Mouse (Mus musculus) adrenal gland, adult (tissue): ENCODE measurements at regions not wholly inside any gene's neighbourhood (a gene's known extent, or its start where the extent isn't known, plus 50 kb on each side); places are given as distances from the start of the nearest gene placed in this dataset.

ENCODE experiments used
- DNase-seq, 2 experiments: peaks; one replicate each; pipeline ENCODE4 v3.0.0; 2022 to 2023; ENCODE audit warnings: low spot score in 1 of 2; ENCODE audit not compliant: inconsistent age in 2 of 2

DNA sequence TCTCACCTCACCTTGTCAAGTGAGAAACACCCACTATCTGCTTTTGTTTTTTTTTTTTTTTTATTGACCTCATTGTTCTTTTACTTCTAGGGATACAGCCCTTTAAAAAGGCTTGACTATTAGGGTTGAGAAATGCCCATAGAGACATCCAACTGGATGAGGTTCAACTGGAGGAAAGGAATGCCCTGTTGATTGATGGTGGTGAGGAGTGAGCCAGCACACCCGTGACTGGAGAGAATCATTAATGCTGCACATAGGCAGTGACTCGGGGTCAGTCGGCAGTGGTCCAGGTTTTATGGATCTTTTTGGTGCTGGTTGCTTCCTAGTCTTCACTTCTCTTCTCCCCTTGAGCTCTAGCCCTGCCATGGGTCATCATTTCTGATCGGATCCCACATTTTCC, 82.9 kb upstream of the Cryz start:
- peak in 1 of 2 experiments; percentile 37 for DNase-seq

DNA sequence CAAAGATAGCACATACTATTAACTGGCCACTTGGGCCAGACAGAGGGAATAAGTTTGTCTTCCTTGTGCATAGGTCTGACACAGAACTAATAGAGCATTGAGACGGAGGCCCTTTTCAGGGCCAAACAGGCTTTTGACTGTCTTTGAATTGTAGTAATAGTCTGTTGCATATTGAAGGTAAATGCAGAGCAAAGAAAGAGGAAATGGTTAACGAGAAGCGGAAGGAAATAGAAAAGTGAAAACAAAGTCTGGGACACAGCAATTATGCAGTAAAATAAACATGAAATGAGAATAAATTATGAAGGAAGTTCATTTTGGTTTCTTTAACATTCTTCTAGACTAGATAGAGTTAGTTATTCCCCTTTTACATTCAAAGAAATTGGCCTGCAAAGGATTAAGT, 86.4 kb upstream of the Cryz start:
- no peak for DNase-seq

DNA sequence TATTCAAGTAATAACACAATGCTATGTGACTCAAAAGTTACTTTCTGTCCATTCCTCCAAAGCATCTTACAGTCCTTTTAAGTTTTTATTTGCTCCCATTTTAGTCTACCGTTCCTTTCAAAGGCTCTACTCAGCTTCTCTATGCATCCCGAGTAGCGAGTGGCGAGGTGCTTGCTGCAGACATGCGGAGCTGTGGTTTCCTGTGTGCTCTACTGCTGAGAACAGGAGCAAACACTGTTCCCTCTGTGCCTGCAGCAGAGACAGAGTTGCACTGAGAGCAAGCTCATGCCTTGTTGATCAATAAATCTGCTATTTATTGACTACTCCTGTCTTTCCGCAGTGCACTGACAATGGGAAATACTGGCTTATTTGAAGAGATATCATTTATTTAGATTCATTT, 87.1 kb upstream of the Cryz start:
- no peak for DNase-seq

DNA sequence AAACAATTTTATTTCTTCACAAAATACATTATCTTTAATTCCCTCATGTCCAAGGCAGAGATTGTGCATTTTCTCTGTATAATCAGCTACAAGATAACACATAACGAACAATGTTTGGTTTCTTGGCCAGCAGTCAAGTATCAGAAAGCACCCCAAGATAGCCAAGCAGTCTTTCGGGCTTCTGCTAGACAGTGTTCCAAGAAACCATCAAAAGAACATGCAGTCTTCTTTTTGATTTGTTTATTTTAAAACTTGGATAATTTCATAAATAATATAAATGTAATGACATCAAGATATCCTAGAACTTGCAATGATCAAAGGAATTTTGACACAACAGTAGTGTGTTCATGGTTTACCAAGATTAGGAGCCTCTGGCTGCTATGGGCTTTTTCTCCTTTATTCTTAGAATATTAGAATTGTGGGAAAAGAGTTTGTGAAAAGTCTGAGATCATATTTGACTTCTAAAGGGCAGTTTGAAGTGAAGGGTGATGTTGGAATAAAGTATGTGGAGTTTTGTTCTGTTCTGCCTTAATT, 103.1 kb upstream of the Cryz start:
- no peak for DNase-seq

DNA sequence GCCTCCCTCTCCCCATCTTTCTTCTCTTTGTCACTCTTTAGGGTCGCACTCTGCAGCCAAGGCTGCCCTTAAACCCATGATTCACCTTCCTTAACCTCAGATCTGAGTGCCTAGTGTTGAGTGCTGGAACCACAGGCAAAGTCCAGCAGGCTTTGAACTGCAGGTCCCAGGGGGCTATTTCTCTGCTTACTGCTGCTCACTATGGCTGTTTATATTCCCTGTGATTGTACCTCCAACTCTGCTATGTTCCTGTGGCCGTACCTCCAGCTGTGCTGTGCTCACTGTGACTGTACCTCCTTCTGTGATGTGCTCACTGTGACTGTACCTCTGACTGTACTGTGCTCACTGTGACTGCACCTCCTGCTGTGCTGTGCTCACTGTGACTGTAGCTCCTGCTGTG, 124.1 kb upstream of the Cryz start:
- no peak for DNase-seq

DNA sequence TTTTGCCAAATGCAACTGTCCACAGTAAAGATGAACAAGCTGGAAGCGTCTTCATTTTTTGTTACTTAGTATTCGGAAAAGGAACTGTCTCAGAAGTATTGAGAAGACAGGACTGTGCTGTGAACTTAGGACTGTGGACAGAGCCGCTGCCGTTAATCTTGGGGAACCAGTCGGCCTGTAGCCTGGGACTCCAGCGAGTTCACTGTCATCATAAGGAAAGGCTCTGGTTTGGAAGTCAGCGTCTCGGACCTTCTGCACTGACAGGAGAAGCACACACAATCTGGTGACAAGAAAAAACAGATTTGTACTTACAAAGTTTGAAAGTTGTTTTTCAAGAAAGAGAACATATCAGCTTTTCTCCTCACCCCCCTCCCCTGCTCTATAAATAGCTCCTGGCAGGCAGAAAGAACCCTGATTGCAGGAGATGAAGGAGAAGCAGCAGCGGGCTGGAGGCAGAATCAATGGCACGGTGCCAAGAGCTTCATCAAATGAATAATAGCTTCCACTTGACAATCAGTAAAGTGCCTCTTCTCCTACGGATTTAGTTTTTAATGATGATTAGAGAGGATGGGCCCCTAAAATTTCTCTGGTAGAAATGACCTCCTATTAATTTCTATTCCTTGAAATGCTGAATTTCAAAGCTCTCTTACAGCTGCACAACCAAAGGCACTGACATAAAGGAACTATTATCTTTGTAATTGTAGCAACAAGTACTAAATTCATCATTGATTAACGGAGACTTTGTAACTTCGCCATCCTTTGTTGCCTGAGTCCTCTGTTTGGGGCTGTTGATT, 128.7 kb upstream of the Cryz start:
- peak; percentile 13 to 75 for DNase-seq

DNA sequence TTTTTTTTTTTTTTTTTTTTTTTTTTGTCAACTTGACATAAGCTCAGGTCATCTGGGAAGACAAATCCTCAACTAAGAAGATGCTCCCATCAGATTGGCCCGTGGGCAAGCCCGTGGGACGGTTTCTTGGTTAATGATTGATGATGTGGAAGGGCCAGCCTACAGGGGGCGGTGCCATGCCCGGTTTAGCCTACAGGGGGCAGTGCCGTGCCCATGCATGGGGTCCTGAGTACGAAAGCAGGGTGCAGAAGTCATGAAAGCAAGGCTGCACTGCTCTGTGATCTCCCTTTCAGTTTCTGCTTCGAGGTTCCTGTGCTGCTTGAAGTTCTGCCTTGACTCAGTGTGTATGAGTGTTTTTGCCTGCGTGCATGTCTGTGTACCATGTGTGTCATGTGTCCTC, 127.7 kb upstream of the Lhx8 start:
- DNase-seq = no peak

DNA sequence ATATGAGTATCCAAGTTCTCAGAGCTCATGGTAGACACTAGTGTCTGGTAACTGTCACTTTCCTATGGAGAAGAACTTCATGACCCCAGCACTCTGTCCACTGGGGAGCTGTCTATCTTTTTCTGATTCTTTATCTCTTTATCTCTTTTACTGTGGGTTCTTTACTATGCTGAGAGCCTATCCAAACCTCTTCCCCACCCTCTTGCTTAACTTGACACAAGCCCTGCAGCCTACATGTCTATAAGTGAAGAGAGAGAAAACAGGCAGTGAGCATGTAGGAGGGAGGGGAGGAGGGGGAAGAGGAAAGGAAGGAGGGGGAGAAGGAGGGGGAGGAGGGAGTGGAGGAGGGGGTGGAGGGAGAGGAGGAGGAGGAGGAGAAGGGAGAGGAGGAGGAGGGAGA, 122.6 kb upstream of the Lhx8 start:
- DNase-seq = no peak

DNA sequence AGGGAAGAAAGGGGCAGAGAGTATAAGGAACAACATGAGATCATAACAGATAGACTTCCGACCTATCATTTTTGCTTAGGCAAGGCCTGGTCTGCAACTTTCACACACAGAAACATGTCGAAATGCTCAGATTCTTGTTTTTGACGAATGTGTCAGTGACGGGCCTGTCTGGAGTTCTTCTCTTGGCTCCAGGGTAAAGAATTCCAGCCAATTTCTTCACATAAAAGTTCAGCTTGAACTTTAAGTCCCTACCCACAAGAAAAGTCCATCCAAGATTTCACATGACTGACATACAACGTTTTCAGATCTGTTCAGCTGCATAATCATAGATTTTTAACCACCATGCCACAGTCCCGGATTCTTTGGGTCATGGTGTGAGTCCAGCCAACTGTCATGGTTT, 122.1 kb upstream of the Lhx8 start:
- peak in 1 of 2 experiments; percentile 29 for DNase-seq

DNA sequence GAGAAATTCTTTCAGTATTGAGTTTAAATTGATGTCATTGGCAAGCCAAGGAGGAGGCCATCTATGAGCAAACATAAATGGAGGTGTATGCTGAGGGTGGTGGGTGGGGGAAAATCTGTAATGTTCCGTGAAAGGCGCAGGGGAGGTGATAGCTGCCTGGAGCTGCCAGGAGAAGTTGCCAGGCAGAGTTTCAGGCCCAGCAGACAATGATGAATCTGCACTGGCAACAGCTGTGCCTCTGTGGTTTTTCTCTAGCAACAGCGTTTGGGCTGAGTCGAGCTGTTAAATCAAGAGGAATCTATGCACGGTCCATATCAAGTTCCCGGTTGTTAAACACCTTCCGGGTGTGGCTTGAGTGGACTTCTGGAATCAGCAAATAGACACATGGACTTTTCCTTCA, 120.7 kb upstream of the Lhx8 start:
- no peak for DNase-seq

DNA sequence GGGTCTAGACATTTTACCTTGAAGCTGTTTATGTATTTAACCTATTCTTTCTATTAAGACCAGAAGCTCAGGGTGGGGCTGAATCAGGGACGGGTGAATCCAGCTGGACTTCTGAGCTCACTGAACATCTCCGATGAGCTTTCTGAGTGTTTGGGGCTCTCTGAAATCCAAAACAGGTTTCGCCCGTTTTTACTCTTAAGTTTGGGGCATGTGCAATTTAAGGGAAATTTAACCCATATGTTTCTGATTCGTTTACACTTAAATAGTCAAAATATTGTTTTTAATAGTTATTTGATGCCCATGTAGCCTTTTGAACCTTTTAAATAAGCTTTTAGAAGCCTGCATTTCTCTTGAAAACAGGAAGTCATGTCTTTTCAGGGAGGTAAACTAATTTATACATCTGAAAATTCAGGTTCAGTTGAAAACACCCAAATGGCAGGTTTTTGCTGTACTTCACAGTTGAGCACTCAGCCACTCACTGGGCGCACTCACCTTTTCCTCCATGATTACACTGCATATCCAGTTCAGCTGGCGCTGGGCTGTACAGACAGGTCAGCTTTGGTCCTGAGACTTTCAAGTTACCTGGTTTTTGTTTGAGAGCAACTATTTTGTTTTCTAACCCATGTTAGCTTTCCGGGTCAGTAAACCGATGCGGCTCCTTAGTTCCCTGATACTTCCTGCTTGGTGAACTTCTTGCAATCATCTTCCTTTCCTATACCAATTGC, 113.1 kb upstream of the Lhx8 start:
- no peak for DNase-seq

DNA sequence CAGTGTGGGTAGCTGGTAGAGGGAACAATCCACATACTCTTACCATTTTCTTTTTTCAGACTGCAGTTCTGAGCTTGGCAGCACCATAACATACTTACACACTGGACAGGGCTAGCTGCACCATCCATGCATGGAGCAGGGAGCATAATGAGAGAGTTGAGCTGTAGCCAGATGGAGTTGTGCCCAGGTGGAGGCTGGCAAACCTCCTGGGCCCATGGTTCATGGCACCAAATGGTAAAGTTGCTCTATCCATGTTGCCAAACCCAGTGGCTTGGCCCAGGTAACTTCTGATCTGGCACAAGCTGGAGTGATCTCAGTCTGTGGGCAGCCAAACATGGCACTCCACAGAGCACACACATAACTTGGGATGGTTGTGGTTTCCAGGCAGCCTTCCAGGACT, 111.0 kb upstream of the Lhx8 start:
- DNase-seq = peak in 1 of 2 experiments; percentile 58

DNA sequence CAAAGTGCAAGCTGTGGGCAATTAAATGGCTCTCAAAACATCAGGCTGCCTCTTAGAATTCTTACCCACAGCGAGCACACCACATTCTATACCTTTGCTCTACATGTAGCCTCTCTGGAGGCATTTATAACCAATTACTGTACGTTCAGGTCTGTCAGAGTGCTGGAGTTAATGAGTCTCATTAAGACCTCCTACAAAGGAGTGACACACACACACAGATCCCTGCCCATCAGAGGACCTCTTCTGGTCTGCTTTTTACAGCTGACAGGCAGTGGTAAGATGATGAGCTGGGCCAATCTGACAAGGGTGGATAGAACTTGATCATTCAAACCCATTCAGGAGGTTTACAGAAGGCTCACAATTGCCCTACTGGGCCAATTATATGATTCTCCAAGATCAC, 110.4 kb upstream of the Lhx8 start:
- DNase-seq = no peak

DNA sequence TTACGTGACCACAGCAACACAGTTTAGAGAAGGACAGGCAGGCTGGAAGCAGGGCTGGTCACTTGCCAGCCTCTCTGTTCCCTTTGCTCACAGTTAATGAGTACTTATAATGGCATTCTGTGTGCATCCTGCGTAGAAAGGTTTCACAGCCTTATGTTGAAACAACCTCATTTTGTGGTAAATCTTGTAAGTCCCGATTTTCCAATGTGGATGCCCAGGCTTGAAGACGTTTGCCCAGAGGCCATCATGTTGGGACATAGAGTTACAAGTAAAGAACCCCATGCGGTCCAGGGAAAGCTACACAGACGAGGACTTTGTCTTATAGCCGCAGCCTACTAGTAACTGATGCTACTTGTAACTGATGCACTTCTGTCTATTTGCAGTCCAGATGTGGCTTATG, 100.4 kb upstream of the Lhx8 start:
- no peak for DNase-seq

DNA sequence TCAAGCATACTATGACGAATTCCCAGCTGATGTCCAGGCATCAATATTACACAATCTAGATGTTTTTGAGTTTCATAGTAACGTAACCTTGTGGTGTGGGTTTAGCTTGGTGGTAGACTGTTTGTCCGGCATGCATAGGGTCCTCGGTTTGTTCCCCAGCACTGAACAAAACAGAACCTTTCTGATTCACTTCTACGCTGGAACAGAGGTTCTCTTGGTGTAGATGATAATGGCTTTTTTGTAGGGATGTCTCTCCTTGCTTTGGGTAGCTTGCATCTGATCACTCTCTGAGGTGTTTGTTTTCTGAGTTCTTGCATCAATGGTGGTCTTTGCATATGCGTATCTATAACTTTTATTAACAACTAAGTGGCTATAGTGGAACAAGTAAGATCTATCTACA, 99.2 kb upstream of the Lhx8 start:
- no peak for DNase-seq

DNA sequence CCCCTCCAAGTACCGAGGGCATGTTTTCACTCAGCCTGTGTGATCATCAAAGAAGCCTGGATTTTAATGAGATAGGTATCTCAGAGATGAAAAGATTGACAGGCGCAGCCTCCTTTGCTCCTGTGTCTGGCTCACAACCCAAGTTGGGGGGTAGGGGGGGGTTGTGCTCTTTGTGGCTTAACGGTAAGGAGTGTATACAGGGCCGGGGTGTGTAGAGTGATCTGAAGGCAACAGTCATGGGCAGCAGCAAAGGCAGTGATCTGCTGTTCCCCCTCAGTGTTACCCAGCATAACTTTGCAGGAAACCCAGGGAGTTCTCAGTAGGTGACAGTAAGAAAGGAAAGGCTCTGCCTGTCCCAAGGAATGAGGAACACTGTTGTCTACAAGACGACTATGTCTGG, 94.1 kb upstream of the Lhx8 start:
- DNase-seq = no peak

DNA sequence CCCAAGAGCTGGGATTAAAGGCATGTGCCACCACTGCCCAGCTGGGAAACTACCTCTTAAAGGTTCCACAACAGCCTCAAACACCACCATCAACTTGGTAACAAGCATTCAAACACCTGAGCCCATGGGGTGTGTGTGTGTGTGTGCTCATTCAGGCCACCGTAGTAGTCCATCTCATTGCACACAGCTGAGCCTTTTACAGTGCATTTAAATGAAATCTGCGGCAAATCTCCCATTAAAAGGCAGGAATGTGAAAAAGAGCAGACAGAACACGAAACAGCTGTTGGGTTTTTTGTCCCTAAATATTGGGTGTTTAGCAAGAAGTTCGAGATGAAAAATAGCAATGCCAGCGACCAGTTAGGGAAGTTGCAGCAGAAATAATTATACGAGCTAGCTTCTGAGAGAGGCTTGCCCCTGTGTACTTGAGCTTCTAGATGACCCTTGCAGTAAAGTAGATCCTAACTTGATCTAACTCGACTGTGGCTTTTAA, 91.0 kb upstream of the Lhx8 start:
- no peak for DNase-seq

DNA sequence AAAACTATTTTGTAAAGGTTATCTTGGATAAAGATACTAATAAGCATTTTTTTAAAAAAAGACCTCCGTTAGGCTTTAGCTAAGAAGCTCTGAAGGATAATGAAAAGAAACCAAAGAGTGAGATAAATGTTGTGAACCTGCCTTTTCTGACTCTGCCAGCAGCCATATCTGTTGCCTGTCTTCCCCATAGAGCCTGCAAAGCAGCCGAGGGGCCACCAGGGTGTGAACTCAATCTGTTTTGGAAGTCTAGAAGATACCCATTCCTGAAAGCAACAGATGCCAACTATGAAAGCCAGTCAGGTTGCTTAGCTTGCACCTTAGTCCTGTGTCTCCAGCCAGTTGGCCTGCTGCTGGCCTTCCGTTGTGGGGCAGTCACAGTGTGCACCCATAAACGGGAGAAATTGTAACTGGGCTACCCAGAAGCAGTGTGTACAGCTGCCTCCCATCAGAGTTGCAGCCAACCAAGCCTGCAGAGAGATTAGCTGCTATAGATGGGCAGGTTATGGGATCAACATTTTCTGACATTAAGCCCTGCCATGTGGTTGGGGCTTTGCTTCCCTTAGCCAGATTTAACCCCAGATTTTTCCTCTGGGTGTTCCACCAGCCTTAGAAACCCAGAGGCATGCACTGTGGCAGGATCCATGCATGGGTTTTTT, 87.8 kb upstream of the Lhx8 start:
- no peak for DNase-seq

DNA sequence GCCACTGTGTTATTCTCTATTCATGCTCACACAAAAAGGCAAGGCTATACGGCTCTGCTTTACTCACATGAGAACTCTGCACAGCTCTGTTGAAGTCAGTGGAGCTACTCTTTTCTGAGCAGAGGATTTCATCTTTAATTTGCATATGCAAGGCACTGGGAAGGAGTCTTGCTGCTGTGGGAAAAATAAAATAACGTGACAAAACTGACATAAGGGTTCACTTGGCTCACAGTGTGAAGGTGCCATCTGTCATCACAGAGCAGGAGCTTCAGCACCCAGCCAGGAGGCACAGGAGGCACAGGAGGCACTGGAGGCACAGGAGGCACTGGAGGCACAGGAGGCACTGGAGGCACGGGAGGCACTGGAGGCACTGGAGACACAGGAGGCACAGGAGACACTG, 83.9 kb upstream of the Lhx8 start:
- DNase-seq = no peak

DNA sequence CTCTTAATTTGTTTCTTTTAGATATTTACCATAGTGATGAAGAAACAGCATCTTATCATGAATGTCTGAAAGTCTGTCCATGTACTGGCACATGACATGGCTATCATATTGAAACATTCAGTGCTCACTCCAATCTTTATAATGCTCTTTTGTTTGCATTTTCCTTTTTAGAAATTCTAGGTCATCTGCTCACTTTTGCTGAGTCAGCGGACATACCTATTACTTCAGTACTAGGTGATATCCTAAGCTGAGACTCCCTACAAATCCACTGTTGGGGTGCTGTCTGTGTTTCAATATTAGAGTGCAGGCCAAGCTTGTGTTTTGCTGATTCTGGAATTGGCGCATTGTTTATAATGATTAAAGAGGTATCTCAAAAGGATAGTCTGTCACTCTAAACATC, 79.8 kb upstream of the Lhx8 start:
- DNase-seq = no peak

DNA sequence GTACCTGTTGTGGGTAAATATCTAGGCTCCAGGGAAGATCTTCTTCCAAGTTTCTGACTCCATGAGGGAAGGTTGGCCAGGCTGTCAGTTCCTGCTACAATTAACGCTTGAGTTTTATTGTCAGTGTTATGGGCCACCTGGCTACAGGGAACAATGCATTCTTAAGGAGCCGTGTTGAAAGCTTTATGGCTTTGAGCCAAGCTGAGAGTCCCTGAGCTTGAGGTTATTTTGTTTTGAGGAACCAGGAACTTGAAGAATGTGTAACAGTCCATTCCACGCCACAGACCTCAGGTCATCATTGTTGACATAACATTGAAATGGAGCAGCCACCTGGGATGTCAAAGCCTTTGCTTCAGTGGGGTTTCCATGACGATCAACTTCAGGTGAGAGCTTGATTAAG, 71.6 kb upstream of the Lhx8 start:
- no peak for DNase-seq

DNA sequence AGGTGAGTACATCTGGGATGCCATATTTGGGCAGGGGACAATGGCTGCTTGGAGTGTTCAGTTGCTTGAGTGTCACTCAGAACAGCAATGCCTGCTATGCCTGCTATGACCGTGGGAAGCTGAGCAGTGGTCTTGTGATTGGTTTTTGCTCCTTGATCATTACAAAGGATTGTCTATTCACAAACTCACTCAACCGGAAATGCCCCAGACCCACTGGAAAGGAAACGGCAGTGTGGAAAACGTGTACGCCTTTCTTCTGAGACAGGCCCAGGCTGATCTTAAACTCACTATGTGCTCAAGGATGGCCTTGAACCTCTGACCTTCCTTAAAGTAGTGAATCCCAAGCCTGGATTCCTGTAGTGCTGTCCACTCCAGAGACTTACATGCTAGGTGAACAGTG, 63.2 kb upstream of the Lhx8 start:
- DNase-seq = no peak
